Mouse (Mus musculus) G1E (cell line): ENCODE data around the gene Nudt21. TPM values are rescaled to one million over a fixed set of nuclear protein-coding genes. Genes with fewer than 3 reads are reported as not detected.
A peak's percentile ranks its signal among the peaks of the same experiment; 100 is the strongest.

Experiments used
- ATAC-seq: 2 replicates; pipeline ENCODE4 v1.8.0; 2016; ENCODE audit warnings: mild to moderate bottlenecking; ENCODE audit not compliant: insufficient number of reproducible peaks, poor library complexity, low FRiP score, severe bottlenecking; ENCODE audit errors: extremely low read depth
- DNase-seq: peaks from one replicate; pipeline ENCODE4 v3.0.0; 2012; ENCODE audit warnings: low spot score
- H3K27me3 ChIP-seq: 2 replicates; pipeline ENCODE4 v1.6.1; 2012; ENCODE audit warnings: mild to moderate bottlenecking, low read length, inconsistent platforms; ENCODE audit not compliant: insufficient read depth
- H3K36me3 ChIP-seq: replicated peaks from 2 replicates; pipeline ENCODE3; 2012; ENCODE audit warnings: mild to moderate bottlenecking, inconsistent platforms
- H3K4me1 ChIP-seq: 2 replicates; pipeline ENCODE4 v1.6.1; 2012; ENCODE audit warnings: low read depth, low read length, inconsistent platforms, mixed read lengths; ENCODE audit not compliant: insufficient read depth
- H3K4me3 ChIP-seq: 2 replicates; pipeline ENCODE4 v1.5.1; 2012; ENCODE audit warnings: low read depth, mild to moderate bottlenecking, inconsistent platforms, low read length, moderate library complexity, mixed read lengths
- H3K9me3 ChIP-seq: replicated peaks from 2 replicates; pipeline ENCODE4 v1.6.1; 2012; ENCODE audit warnings: inconsistent platforms
- CTCF ChIP-seq: IDR thresholded peaks from 2 replicates; pipeline ENCODE4 v1.5.1; 2012; ENCODE audit warnings: low read depth, low read length, inconsistent platforms, mixed read lengths
- GATA1 ChIP-seq: IDR thresholded peaks from 2 replicates; pipeline ENCODE4 v1.6.1; 2012; ENCODE audit warnings: borderline replicate concordance, low read length, inconsistent platforms, mixed read lengths
- GATA2 ChIP-seq: IDR thresholded peaks from 2 replicates; pipeline ENCODE4 v1.6.1; 2012; ENCODE audit warnings: low read depth, low read length, inconsistent platforms, borderline replicate concordance
- POLR2AphosphoS5 ChIP-seq: IDR thresholded peaks from 2 replicates; pipeline ENCODE4 v1.6.1; 2012; ENCODE audit warnings: low read depth, low read length, inconsistent platforms; ENCODE audit not compliant: insufficient replicate concordance
- TAL1 ChIP-seq: conservative IDR thresholded peaks from 2 replicates; pipeline ENCODE4 v1.6.1; 2012; ENCODE audit warnings: low read depth, low read length, inconsistent platforms, mixed read lengths
- polyA plus RNA-seq: library from polyadenylated mRNA; stranded (reverse); fragments of >175 nt; gene quantifications from 2 replicates; pipeline ENCODE4 v1.2.3, GENCODE M21; 2012
- total RNA-seq, 2 experiments: library from RNA; stranded (forward) in 1 of 2; stranded (reverse) in 1 of 2; fragments of 200-1000 nt in 1 of 2; fragments of >200 nt in 1 of 2; fragmentation: Nextera tagmentation in 1 of 2; gene quantifications; 2 replicates each; pipeline ENCODE4 v1.2.3; 2014 to 2017

Gene Nudt21
- total and polyA plus RNA-seq, 3 experiments = 48.8 to 470 (median 157) TPM

GRCm38 (mm10) chr8:94013026-94013612, 23.7 kb downstream of the Nudt21 start:
- ATAC-seq (no peak), DNase-seq (no peak)
- Histone ChIP-seq H3K9me3 (no peaks in the 10 kb centered on the region), H3K36me3 (peaks cover 33% of the 10 kb centered on the region), H3K27me3 (no peaks in the 10 kb centered on the region), H3K4me3 (peak overlapping the region; percentile 87), H3K4me1 (peaks cover 37% of the 10 kb centered on the region)
- TF ChIP-seq TAL1 = no peak
- no peak for TF ChIP-seq GATA1

DNA sequence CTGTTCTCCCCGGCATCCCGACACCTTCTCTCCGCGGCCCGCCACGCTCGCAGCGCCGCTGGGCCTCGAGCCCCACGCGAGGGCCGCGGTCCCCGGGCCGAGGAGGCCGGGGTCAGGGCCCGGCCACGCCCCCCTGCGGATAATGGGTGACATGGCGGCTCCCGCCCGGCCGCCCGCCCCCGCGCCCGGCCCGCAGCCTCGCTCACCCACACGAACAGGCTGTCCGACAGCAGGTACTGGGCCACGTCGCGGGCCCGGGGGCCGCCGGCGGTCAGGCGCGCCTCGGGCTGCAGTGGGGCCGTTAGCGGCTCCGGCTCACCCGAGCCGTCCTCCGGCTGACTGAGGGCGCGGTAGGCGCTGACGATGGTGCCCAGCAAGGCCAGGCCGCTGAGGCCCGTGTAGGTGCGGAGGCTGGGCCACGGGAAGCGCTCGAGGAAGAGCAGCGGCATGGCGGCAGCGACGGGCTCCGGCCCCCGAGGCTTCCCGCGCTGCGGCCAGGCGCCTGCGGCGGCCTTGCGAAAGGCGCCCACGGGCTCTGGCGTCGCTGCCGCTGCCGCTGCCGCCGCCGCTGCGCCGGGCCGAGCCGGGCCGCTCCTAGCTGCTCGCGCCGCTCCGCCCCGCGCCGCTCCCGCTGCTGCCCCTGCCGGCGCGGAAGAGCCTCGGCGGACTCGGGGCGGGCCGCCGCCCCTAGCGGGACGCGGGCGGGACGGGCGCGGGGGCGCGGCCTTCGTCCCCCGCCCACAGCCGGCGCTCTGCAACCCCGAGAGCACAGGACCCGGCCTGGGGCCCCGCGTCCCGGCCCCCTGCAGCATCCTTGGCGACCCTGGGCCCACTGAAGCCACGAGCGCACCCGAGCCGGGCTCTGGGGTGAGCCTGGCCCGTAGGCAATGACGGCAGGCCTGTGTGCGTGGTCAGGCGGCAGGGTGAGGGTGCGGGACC, 24.5 kb downstream of the Nudt21 start, which contains the start of gene Amfr:
Gene Amfr, minus strand, starts transcription at position 830 of the 939 bp plus-strand sequence.
- Histone ChIP-seq H3K4me1 (peaks cover 42% of the 10 kb centered on the region), H3K27me3 (no peaks in the 10 kb centered on the region), H3K36me3 (peaks cover 39% of the 10 kb centered on the region), H3K9me3 (no peaks in the 10 kb centered on the region), H3K4me3 (peak within 1 kb of the TSS; percentile 87)
- no peak for ATAC-seq
- peak; percentile 80 for DNase-seq
- TF ChIP-seq GATA2 = no peak
- TF ChIP-seq GATA1 = no peak
- no peak for TF ChIP-seq POLR2AphosphoS5
- TF ChIP-seq TAL1 = no peak
- no peak for TF ChIP-seq CTCF

DNA sequence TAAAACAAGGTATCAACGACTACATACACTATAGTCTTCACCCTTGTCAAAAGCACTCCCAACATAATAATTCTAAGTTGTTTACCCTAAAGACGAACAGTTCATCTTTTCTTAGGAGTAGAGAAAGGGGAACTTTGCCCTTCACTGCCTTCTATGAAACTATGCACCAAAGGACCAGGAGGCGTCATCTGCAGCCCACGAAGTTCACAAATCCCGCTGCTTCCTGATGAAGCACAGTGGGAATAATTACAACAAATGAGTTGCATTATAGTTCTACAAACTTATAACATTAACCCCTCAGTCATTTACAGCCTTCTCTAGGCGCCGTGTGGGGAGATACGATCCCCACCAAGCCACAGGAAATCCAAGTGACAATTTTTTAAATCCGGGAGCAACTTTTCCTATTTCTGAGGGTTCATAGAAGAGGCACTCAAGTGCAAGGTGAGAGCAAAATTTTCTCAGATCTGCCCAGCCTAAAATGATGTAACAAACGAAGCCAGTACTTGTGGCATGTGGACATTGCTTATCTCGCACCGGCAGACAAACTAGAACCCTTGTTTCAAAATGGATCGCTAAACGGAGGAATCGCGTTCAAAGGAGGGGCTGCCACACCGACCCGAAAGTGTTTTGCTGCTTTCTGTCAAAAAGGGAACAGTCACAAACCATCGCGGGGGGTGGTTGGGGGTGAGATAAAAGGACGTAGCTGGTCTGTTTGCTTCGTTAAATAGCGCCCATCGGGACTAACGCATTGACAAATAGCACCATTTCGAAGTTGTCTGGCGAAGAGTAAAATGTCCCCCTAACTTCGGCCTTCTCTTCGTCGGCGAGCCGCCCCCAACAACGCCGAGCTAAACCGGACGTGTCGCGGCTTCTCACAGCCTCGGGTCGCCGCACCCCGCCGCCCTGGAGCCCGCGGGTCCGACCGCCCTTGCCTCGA, 25.5 kb downstream of the Nudt21 start:
- H3K9me3 ChIP-seq = no peaks in the 10 kb centered on the region
- no peaks in the 10 kb centered on the region for H3K27me3 ChIP-seq
- H3K4me3 ChIP-seq = peak overlapping the region; percentile 87
- ATAC-seq (peak; percentile 32; the same call in 1 of the 2 replicates), DNase-seq (peak; percentile 41)
- TF ChIP-seq POLR2AphosphoS5 = no peak
- no peak for TF ChIP-seq GATA2
- TF ChIP-seq CTCF = no peak
- TF ChIP-seq TAL1 = peak; percentile 42; the same call in 1 of the 2 replicates
- TF ChIP-seq GATA1 = no peak
- peaks cover 44% of the 10 kb centered on the region for H3K36me3 ChIP-seq
- H3K4me1 ChIP-seq = peaks cover 42% of the 10 kb centered on the region

GRCm38 (mm10) chr8:94010101-94010705, 26.6 kb downstream of the Nudt21 start:
- Histone ChIP-seq H3K4me3 (peak overlapping the region; percentile 25; the same call in 1 of the 2 replicates), H3K9me3 (no peaks in the 10 kb centered on the region), H3K4me1 (peaks cover 42% of the 10 kb centered on the region), H3K27me3 (no peaks in the 10 kb centered on the region), H3K36me3 (peaks cover 51% of the 10 kb centered on the region)
- TF ChIP-seq TAL1 = no peak
- TF ChIP-seq CTCF = no peak
- ATAC-seq (no peak), DNase-seq (peak; percentile 8)

- TF ChIP-seq GATA2 (no peak), POLR2AphosphoS5 (no peak), CTCF (no peak), GATA1 (no peak), TAL1 (no peak)
- H3K36me3 ChIP-seq = peaks cover 51% of the 10 kb centered on the region
- H3K4me1 ChIP-seq = peaks cover 42% of the 10 kb centered on the region
- H3K4me3 ChIP-seq = peak overlapping the region; percentile 25; the same call in 1 of the 2 replicates
- no peak for ATAC-seq
- peak; percentile 21 for DNase-seq
- no peaks in the 10 kb centered on the region for H3K27me3 ChIP-seq
- no peaks in the 10 kb centered on the region for H3K9me3 ChIP-seq
Measured at GRCm38 (mm10) chr8:94009243-94009845, 27.5 kb downstream of the Nudt21 start.
